Mouse (Mus musculus) forebrain, postnatal 0 days (tissue): ENCODE results near the gene Vangl2. TPM values are rescaled to one million over a fixed set of nuclear protein-coding genes. Genes with fewer than 3 reads are reported as not detected.

Source experiments
- ATAC-seq: fragments of 200-750 bp; cut with Nextera tagmentation; 2 replicates; pipeline ENCODE4 v1.8.0; 2017; ENCODE audit warnings: mild to moderate bottlenecking, moderate library complexity
- DNase-seq: peaks from one replicate; pipeline ENCODE4 v3.0.0-alpha.2; 2015
- H3K27ac ChIP-seq: fragments of 300-500 bp; sonication (generic); 2 replicates; pipeline ENCODE4 v1.5.1; 2014; ENCODE audit warnings: low read depth, mild to moderate bottlenecking, antibody characterized with exemption, low read length, moderate library complexity, mixed read lengths
- H3K27me3 ChIP-seq: fragments of 300-500 bp; sonication (generic); 2 replicates; pipeline ENCODE4 v1.6.1; 2014; ENCODE audit warnings: mild to moderate bottlenecking, low read length, mixed read lengths; ENCODE audit not compliant: insufficient read depth
- H3K36me3 ChIP-seq: fragments of 300-500 bp; sonication (generic); 2 replicates; pipeline ENCODE4 v1.6.1; 2014; ENCODE audit warnings: mild to moderate bottlenecking, moderate library complexity; ENCODE audit not compliant: insufficient read depth
- H3K4me1 ChIP-seq: fragments of 300-500 bp; sonication (generic); 2 replicates; pipeline ENCODE4 v1.6.1; 2014; ENCODE audit warnings: antibody characterized with exemption; ENCODE audit not compliant: insufficient read depth
- H3K4me2 ChIP-seq: fragments of 300-500 bp; sonication (generic); 2 replicates; pipeline ENCODE4 v1.6.1; 2014; ENCODE audit warnings: low read depth, mild to moderate bottlenecking, moderate library complexity
- H3K4me3 ChIP-seq: fragments of 300-500 bp; sonication (generic); 2 replicates; pipeline ENCODE4 v1.5.1; 2014; ENCODE audit warnings: low read depth, low read length, mixed read lengths
- H3K9ac ChIP-seq: fragments of 300-500 bp; sonication (generic); 2 replicates; pipeline ENCODE4 v1.6.1; 2014; ENCODE audit warnings: mild to moderate bottlenecking
- H3K9me3 ChIP-seq: fragments of 300-500 bp; sonication (generic); 2 replicates; pipeline ENCODE4 v1.6.1; 2016; ENCODE audit warnings: low read length
- CTCF ChIP-seq: sonication (generic); IDR thresholded peaks from 2 replicates; pipeline ENCODE4 v1.5.1; 2016; ENCODE audit warnings: antibody characterized with exemption, control low read depth, low read depth
- WGBS: fragments of 180-500 bp; shearing (Covaris S2); extraction: QIAGEN DNeasy Blood & Tissue Kit; methylation state at CpG from one replicate; pipeline ENCODE4 v1.1.7; 2014; 5-methylcytosine and 5-hydroxymethylcytosine counted together
- polyA plus RNA-seq: library from polyadenylated mRNA; unstranded; fragments of >200 nt; fragmentation: Nextera tagmentation; extraction: Ambion mirVana; gene quantifications from 2 replicates; pipeline ENCODE4 v1.2.1, GENCODE M21; 2015
- total RNA-seq: library from RNA; depleted of rRNA; stranded (reverse); fragments of >200 nt; gene quantifications from 2 replicates; pipeline ENCODE4 v1.2.3, GENCODE M21; 2014

The Vangl2 gene
- total and polyA plus RNA-seq, 2 experiments from 2014 or later, result 37.3 to 63.4 TPM

GRCm38 (mm10) chr1:172015312-172015939 is 12.8 kb downstream of the Vangl2 start:
- ATAC-seq, result no peak
- no peak for DNase-seq
- TF ChIP-seq CTCF, result no peak
- Histone ChIP-seq H3K27me3 (no peaks in the 10 kb centered on the region), H3K36me3 (peaks cover 21% of the 10 kb centered on the region), H3K4me3 (no peak overlapping the region), H3K4me2 (no peak overlapping the region), H3K27ac (peak overlapping the region; percentile 35; the same call in 1 of the 2 replicates), H3K9me3 (no peaks in the 10 kb centered on the region), H3K4me1 (peaks cover 39% of the 10 kb centered on the region), H3K9ac (no peak overlapping the region)
- 23% methylated on average over 9 of the region's 9 CpGs for WGBS

DNA sequence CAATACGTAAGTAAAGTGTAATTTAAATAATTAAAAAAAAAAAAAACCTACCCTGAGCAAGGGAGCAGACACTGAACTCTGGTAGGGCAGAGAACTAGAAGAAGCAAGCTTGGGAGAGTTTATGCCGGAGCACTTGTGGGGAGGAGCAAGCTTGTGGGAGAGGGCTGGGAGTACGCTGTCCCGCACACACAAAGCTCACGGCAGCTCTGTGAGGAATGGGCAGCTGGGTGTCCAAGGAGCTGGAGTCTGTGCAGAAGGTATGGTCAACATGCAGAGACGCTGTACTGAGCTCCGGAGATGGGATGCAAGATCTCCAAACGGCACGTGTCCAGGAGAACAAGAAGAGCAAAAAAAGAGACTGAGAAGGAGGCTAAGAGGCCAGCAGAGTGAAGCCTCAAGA is 13.5 kb downstream of the Vangl2 start:
- TF ChIP-seq CTCF, result no peak
- Histone ChIP-seq H3K27me3 (no peaks in the 10 kb centered on the region), H3K9ac (0 out of 2 replicates have a peak overlapping the region, but pooled peaks have one; percentile 25), H3K4me2 (peak overlapping the region; percentile 10; the same call in 1 of the 2 replicates), H3K4me3 (no peak overlapping the region), H3K4me1 (peaks cover 39% of the 10 kb centered on the region), H3K9me3 (no peaks in the 10 kb centered on the region), H3K36me3 (peaks cover 26% of the 10 kb centered on the region), H3K27ac (peak overlapping the region; percentile 40; the same call in 1 of the 2 replicates)
- DNase-seq, result no peak
- 25% methylated on average over 9 of the region's 9 CpGs for WGBS
- no peak for ATAC-seq

GRCm38 (mm10) chr1:172012030-172012429 is 16.2 kb downstream of the Vangl2 start:
- 7% methylated on average over 5 of the region's 5 CpGs for WGBS
- Histone ChIP-seq H3K27me3 (no peaks in the 10 kb centered on the region), H3K36me3 (peaks cover 51% of the 10 kb centered on the region), H3K9ac (no peak overlapping the region), H3K9me3 (no peaks in the 10 kb centered on the region), H3K4me2 (no peak overlapping the region), H3K4me3 (no peak overlapping the region), H3K27ac (no peak overlapping the region), H3K4me1 (peaks cover 28% of the 10 kb centered on the region)
- ATAC-seq (peak; percentile 54), DNase-seq (peak; percentile 83)
- peak; percentile 89 for TF ChIP-seq CTCF

DNA sequence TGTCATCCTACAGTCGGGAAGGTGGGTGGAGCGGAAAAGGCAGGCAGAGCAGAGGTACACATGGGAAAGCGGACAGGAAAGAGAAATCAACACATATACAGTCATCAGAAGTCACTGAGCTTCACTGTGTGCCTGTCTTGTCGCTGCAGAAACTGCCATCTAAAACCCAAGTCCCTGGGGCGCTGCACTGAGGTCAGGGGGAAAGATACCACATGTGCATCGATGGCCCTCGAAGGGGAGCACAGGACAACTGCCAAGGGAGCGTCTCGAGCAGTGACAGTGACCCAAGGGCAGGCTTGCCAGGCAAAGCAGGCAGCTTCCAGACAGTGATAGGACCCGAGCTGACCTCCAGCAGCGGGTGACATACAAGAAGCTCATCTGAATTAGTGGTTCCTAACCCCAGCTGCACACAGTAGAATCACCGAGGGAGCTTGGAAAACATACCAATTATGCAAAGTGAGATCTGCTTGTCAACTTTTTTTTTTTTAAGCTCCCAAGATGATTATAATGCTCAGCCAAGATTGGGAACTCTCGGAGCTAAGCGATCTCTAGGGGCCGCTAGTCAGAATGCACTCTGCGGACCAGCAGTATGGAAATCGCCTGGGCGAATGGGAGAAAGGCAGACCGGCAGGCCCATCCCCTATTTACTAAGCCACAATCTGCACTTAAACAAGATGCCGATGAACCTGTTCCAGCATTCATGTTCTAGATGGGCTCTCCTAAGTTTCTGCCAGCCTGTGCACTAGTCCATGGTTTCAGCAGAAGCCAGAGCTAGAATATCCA is 18.0 kb downstream of the Vangl2 start:
- no peak for DNase-seq
- 0 out of 2 replicates have a peak, but pooled peaks have one; percentile 16 for ATAC-seq
- no peak for TF ChIP-seq CTCF
- Histone ChIP-seq H3K9me3 (no peaks in the 10 kb centered on the region), H3K4me1 (peaks cover 10% of the 10 kb centered on the region; the same call in 1 of the 2 replicates), H3K27ac (no peak overlapping the region), H3K4me3 (no peak overlapping the region), H3K4me2 (no peak overlapping the region), H3K36me3 (peaks cover 69% of the 10 kb centered on the region), H3K27me3 (no peaks in the 10 kb centered on the region), H3K9ac (no peak overlapping the region)
- WGBS, result 81% methylated on average over 20 of the region's 20 CpGs

GRCm38 (mm10) chr1:172009406-172009805 is 18.8 kb downstream of the Vangl2 start:
- H3K4me3 ChIP-seq, result no peak overlapping the region
- peaks cover 3% of the 10 kb centered on the region; the same call in 1 of the 2 replicates for H3K4me1 ChIP-seq
- H3K9me3 ChIP-seq, result no peaks in the 10 kb centered on the region
- TF ChIP-seq CTCF, result no peak
- no peak overlapping the region for H3K9ac ChIP-seq
- DNase-seq (no peak), ATAC-seq (no peak)
- no peak overlapping the region for H3K27ac ChIP-seq
- 95% methylated on average over 21 of the region's 21 CpGs for WGBS
- no peak overlapping the region for H3K4me2 ChIP-seq
- peaks cover 76% of the 10 kb centered on the region for H3K36me3 ChIP-seq
- H3K27me3 ChIP-seq, result no peaks in the 10 kb centered on the region

- H3K36me3 ChIP-seq, result peaks cover 86% of the 10 kb centered on the region
- H3K4me1 ChIP-seq, result no peaks in the 10 kb centered on the region
- no peaks in the 10 kb centered on the region for H3K9me3 ChIP-seq
- no peak overlapping the region for H3K9ac ChIP-seq
- H3K27me3 ChIP-seq, result no peaks in the 10 kb centered on the region
- ATAC-seq, result no peak
- H3K4me3 ChIP-seq, result no peak overlapping the region
- no peak for DNase-seq
- TF ChIP-seq CTCF, result no peak
- H3K4me2 ChIP-seq, result no peak overlapping the region
- no peak overlapping the region for H3K27ac ChIP-seq
- 89% methylated on average over 9 of the region's 9 CpGs for WGBS
These were observed 19.9 kb downstream of the Vangl2 start for GRCm38 (mm10) chr1:172008351-172008750.

DNA sequence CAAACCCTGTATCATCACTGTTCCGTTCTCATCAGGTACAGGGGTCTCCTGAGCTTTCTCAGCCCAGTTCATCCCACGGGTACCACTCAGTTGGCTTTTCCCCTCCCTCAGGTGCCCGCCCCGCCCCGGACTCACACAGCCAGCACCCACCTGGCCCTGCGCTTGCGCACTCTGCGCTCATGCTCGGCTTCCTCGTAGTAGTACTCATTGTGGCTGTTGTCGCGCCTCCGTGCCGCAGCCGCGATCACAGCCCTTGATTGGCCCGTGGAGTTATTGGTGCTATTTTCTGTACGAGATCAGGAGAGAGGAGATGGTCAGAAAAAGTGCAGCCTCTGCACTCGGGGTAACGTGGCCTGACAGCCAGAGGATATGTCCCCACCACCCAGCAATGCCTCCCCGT is 20.5 kb downstream of the Vangl2 start:
- Histone ChIP-seq H3K4me3 (no peak overlapping the region), H3K27ac (no peak overlapping the region), H3K9ac (no peak overlapping the region), H3K4me2 (no peak overlapping the region), H3K36me3 (peaks cover 88% of the 10 kb centered on the region), H3K4me1 (no peaks in the 10 kb centered on the region), H3K27me3 (no peaks in the 10 kb centered on the region), H3K9me3 (no peaks in the 10 kb centered on the region)
- DNase-seq, result no peak
- no peak for TF ChIP-seq CTCF
- WGBS, result 97% methylated on average over 21 of the region's 21 CpGs
- ATAC-seq, result no peak
